Mouse (Mus musculus) forebrain, embryonic 12.5 days (tissue): ENCODE results near the gene F5. TPM values are rescaled to one million over a fixed set of nuclear protein-coding genes. Genes with fewer than 3 reads are reported as not detected.
A peak's percentile ranks its signal among the peaks of the same experiment; 100 is the strongest.

Experiments
- ATAC-seq: fragments of 200-750 bp; cut with Nextera tagmentation; 2 replicates; pipeline ENCODE4 v1.8.0; 2017; ENCODE audit warnings: moderate TSS enrichment; ENCODE audit not compliant: low FRiP score
- H3K27ac ChIP-seq: fragments of 300-500 bp; sonication (generic); 2 replicates; pipeline ENCODE4 v1.5.1; 2016; ENCODE audit warnings: mild to moderate bottlenecking
- H3K27me3 ChIP-seq: fragments of 300-500 bp; sonication (generic); 2 replicates; pipeline ENCODE4 v1.6.1; 2016; ENCODE audit warnings: mild to moderate bottlenecking
- H3K36me3 ChIP-seq: fragments of 300-500 bp; sonication (generic); replicated peaks from 2 replicates; pipeline ENCODE4 v1.6.1; 2016; ENCODE audit warnings: mild to moderate bottlenecking
- H3K4me1 ChIP-seq: fragments of 300-500 bp; sonication (generic); 2 replicates; pipeline ENCODE4 v1.6.1; 2016
- H3K4me2 ChIP-seq: fragments of 300-500 bp; sonication (generic); 2 replicates; pipeline ENCODE4 v1.6.1; 2016; ENCODE audit warnings: mild to moderate bottlenecking, moderate library complexity
- H3K4me3 ChIP-seq: fragments of 300-500 bp; sonication (generic); replicated peaks from 2 replicates; pipeline ENCODE4 v1.5.1; 2016; ENCODE audit warnings: mild to moderate bottlenecking
- H3K9ac ChIP-seq: fragments of 300-500 bp; sonication (generic); 2 replicates; pipeline ENCODE4 v1.6.1; 2016; ENCODE audit warnings: mild to moderate bottlenecking
- H3K9me3 ChIP-seq: fragments of 300-500 bp; sonication (generic); 2 replicates; pipeline ENCODE4 v1.6.1; 2016
- WGBS: fragments of 180-500 bp; shearing (Covaris S2); methylation state at CpG from one replicate; pipeline ENCODE4 v1.1.7; 2016; 5-methylcytosine and 5-hydroxymethylcytosine counted together
- polyA plus RNA-seq: library from polyadenylated mRNA; unstranded; fragments of >200 nt; fragmentation: Nextera tagmentation; extraction: Ambion mirVana; gene quantifications from 2 replicates; pipeline ENCODE4 v1.2.1, GENCODE M21; 2016

F5 gene
- polyA plus RNA-seq, 1 experiment from 2014 or later, result 0.18 TPM

GRCm38 (mm10) chr1:164247971-164248370 lies 96.3 kb downstream of the F5 start:
- 6% methylated on average over 10 of the region's 10 CpGs for WGBS
- H3K27me3 ChIP-seq, result 0 out of 2 replicates have a peak, but pooled peaks cover 8% of the 10 kb centered on the region
- peak overlapping the region; percentile 80 for H3K4me2 ChIP-seq
- H3K36me3 ChIP-seq, result no peaks in the 10 kb centered on the region
- H3K4me1 ChIP-seq, result peaks cover 24% of the 10 kb centered on the region
- no peak for ATAC-seq
- no peak overlapping the region for H3K27ac ChIP-seq
- peak overlapping the region; percentile 29; the same call in 1 of the 2 replicates for H3K9ac ChIP-seq
- no peaks in the 10 kb centered on the region for H3K9me3 ChIP-seq
- H3K4me3 ChIP-seq, result peak overlapping the region; percentile 79

DNA sequence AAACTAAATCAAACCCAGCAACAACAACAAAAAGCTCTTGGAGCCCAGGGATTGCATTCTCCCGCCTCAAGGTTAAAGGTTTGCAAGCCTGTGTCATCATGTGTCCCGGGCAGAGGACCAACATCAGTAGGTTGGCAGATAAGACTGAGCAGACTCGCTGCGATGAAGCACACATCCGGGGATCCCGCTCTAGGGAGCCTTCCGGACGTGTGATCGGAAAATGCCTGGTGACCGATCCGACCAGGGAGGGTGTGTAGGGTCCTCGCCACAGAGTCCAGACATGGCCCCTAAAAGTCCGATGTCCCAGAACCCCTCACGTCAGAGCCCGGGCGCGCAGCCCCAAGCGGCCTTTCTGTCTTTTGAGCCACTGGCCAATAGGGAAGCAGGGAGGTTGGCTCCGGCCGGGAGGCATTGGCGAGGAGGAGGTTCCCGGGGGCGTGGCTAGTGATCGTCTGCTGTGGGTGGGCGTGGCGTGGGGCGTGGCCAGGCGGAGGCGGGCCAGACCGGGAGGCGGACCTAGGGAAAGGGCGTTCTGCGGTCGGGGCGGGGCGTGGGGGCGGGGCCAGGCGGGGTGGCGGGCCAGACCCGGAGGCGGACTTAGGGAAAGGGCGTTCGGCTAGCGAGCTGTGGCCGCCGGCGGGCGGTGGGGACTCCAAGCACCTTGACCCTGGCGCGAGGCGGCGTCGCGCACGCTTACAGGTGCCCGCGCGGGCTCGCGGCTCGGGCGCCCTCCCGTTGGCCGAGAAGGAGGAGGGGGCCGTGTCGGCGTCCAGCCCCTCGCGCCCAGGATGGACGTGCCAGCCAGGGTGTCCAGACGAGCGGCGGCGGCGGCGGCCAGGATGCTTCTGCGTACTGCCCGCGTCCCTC lies 97.1 kb downstream of the F5 start, which contains the start of gene Slc19a2:
Gene Slc19a2 (plus strand): TSS at position 582 of the 867 bp plus-strand sequence.
- H3K4me2 ChIP-seq, result peak within 1 kb of the TSS; percentile 80
- peak within 1 kb of the TSS; percentile 71 for H3K9ac ChIP-seq
- H3K27ac ChIP-seq, result no peak within 1 kb of the TSS
- peak; percentile 97 for ATAC-seq
- 1% methylated on average over 55 of the region's 79 CpGs for WGBS
- peak within 1 kb of the TSS; percentile 79 for H3K4me3 ChIP-seq
- no peaks in the 10 kb centered on the region for H3K36me3 ChIP-seq
- 0 out of 2 replicates have a peak, but pooled peaks cover 8% of the 10 kb centered on the region for H3K27me3 ChIP-seq
- no peaks in the 10 kb centered on the region for H3K9me3 ChIP-seq
- H3K4me1 ChIP-seq, result peaks cover 24% of the 10 kb centered on the region

GRCm38 (mm10) chr1:164249332-164249711 lies 97.7 kb downstream of the F5 start:
- no peak for ATAC-seq
- Histone ChIP-seq H3K4me3 (peak overlapping the region; percentile 79), H3K27ac (no peak overlapping the region), H3K36me3 (no peaks in the 10 kb centered on the region), H3K4me1 (peaks cover 24% of the 10 kb centered on the region), H3K27me3 (0 out of 2 replicates have a peak, but pooled peaks cover 8% of the 10 kb centered on the region), H3K9ac (peak overlapping the region; percentile 71), H3K9me3 (no peaks in the 10 kb centered on the region), H3K4me2 (peak overlapping the region; percentile 80)
- WGBS, result 0% methylated on average over 33 of the region's 33 CpGs

GRCm38 (mm10) chr1:164250391-164251150 lies 98.9 kb downstream of the F5 start:
- Histone ChIP-seq H3K4me3 (peak overlapping the region; percentile 79), H3K4me1 (peaks cover 24% of the 10 kb centered on the region), H3K9me3 (no peaks in the 10 kb centered on the region), H3K27me3 (0 out of 2 replicates have a peak, but pooled peaks cover 8% of the 10 kb centered on the region), H3K36me3 (no peaks in the 10 kb centered on the region), H3K27ac (no peak overlapping the region), H3K4me2 (peak overlapping the region; percentile 80; the same call in 1 of the 2 replicates), H3K9ac (0 out of 2 replicates have a peak overlapping the region, but pooled peaks have one; percentile 12)
- ATAC-seq, result no peak
- WGBS, result 71% methylated on average over 8 of the region's 8 CpGs

GRCm38 (mm10) chr1:164251438-164251837 lies 99.8 kb downstream of the F5 start:
- Histone ChIP-seq H3K4me1 (peaks cover 24% of the 10 kb centered on the region), H3K4me3 (no peak overlapping the region), H3K4me2 (no peak overlapping the region), H3K36me3 (no peaks in the 10 kb centered on the region), H3K9me3 (no peaks in the 10 kb centered on the region), H3K27me3 (0 out of 2 replicates have a peak, but pooled peaks cover 8% of the 10 kb centered on the region), H3K27ac (no peak overlapping the region), H3K9ac (no peak overlapping the region)
- 86% methylated on average over 1 of the region's 1 CpGs for whole genome bisulfite sequencing
- ATAC-seq, result no peak

GRCm38 (mm10) chr1:164252551-164252950 lies 100.9 kb downstream of the F5 start:
- Histone ChIP-seq H3K4me3 (no peak overlapping the region), H3K36me3 (peaks cover 7% of the 10 kb centered on the region), H3K27me3 (0 out of 2 replicates have a peak, but pooled peaks cover 8% of the 10 kb centered on the region), H3K9ac (no peak overlapping the region), H3K4me1 (peaks cover 24% of the 10 kb centered on the region), H3K4me2 (no peak overlapping the region), H3K27ac (no peak overlapping the region), H3K9me3 (no peaks in the 10 kb centered on the region)
- no peak for ATAC-seq
- 78% methylated on average over 5 of the region's 5 CpGs for WGBS

DNA sequence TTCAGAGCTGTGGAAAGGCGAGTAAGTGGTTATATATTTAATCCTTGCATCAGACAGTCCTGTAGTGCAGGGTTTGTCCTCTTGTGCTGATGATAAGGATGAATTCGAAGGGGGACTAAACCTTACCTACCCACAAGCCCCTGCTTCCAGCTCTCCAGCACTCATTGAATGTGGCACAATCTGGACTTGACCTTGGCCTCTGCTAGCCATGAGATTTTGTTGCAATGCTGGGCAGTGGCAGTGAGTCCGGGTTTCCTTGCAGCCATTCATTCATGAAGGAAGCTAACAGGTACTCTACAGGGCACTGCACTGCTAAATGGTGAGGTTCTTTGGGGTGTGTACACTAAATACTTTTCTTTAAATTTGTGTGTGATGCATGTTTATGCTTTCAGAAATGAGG lies 103.2 kb downstream of the F5 start:
- Histone ChIP-seq H3K4me1 (peaks cover 13% of the 10 kb centered on the region), H3K9me3 (no peaks in the 10 kb centered on the region), H3K27me3 (0 out of 2 replicates have a peak, but pooled peaks cover 8% of the 10 kb centered on the region), H3K36me3 (peaks cover 7% of the 10 kb centered on the region), H3K27ac (no peak overlapping the region), H3K4me2 (no peak overlapping the region), H3K4me3 (no peak overlapping the region), H3K9ac (no peak overlapping the region)
- 81% methylated on average over 3 of the region's 3 CpGs for WGBS
- no peak for ATAC-seq

DNA sequence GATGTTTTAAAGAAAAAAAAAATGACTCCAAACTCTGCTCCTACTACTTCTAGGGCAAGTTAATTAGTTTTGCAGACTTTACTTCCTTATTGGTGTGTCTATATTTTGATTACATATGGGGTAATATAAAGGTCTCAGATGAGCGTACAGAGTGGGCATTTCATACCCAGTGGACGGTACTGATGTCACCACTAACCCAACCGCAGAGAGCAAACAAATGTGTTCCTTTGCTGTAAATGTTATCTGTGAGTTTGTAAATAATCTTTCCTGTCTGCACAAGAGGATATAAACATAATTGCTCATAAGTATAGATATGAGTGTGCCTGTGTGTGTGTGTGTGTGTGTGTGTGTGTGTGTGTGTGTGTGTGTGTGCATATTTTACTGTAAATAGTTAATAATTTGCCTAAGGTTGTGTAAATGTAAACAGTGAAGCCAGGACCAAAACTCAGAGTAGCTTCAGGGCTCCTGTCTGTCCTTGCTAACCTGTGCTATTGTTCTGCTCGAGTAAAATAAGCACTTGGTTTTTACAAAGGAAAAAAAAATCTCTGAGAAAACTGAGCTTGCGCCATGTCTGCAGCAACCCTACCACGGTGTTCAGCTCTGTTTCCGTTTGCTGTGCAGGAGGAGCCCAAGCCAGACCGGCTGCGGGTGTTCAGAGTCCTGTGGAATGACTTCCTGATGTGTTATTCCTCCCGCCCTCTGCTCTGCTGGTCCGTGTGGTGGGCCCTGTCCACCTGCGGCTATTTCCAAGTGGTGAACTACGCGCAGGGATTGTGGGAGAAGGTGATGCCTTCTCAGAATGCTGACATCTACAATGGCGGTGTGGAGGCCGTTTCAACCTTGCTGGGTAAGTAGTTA lies 108.8 kb downstream of the F5 start:
- Histone ChIP-seq H3K9ac (no peak overlapping the region), H3K9me3 (no peaks in the 10 kb centered on the region), H3K27me3 (no peaks in the 10 kb centered on the region), H3K4me1 (no peaks in the 10 kb centered on the region), H3K27ac (no peak overlapping the region), H3K4me2 (no peak overlapping the region), H3K36me3 (peaks cover 23% of the 10 kb centered on the region), H3K4me3 (no peak overlapping the region)
- WGBS, result 92% methylated on average over 16 of the region's 16 CpGs
- ATAC-seq, result no peak

DNA sequence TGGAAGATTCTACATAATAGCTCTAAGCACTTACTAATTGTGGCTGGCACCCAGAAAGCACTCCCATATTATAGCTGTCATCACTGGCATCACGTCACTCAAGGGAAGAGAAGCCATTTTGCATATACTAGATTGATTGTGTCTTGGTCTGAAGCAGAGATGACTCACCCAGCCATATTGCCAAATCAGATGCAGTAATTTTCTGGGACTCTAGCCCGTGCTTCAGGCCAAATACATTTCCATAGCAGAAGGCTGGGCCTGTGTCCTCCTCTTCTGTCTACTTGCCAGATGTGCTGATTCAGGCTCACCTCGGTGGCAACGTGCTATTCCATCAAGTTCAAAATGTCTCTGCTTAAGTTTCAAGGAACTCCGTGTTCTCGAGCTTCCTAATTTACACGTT lies 109.9 kb downstream of the F5 start:
- Histone ChIP-seq H3K4me2 (no peak overlapping the region), H3K27ac (no peak overlapping the region), H3K9ac (no peak overlapping the region), H3K9me3 (no peaks in the 10 kb centered on the region), H3K4me3 (no peak overlapping the region), H3K36me3 (peaks cover 23% of the 10 kb centered on the region), H3K27me3 (no peaks in the 10 kb centered on the region), H3K4me1 (no peaks in the 10 kb centered on the region)
- WGBS, result 89% methylated on average over 7 of the region's 7 CpGs
- no peak for ATAC-seq
